Mouse (Mus musculus): ENCODE measurements at regions not wholly inside any gene's neighbourhood (a gene's known extent, or its start where the extent isn't known, plus 50 kb on each side); places are given as distances from the start of the nearest gene placed in this dataset.

DNA sequence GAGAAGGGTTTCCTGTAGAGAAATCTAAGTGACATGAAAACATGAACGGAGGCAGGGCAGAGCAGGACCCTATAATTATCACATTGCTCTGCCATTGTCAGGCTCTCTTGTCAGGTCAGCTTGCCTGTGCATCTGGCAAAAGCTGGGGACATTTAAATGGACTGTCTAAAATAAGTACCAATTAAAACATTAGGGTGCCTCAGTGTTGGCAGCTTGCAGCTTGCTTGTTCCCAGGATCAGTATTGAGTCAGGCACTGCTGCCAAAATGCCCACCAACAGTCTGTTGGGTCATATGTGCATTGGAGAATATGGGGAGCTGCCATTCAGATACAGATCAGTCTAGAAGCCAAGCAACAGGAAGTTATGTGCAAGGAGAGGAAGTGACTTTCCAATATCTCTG lies 349.5 kb upstream of the B3gat1 start:
- no peak for DNase-seq

DNA sequence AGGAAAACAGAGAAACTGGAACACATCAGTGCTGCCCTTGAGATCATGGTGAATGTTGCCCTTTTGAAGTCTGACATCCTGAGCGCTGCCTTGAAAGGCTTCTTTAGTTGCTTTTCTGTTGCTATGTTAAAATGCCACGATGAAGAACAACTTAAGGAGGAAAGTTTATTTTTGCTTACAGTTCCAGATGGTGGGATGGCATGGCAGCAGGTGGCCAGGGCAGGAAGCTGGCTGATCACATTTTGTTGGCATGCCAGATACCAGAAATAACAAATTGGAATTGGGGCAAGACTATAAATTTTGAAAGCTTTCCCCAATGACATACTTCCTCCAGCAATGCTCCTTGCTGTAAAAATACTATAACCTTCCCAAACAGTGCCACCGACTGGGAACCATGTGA lies 334.9 kb upstream of the B3gat1 start:
- no peak for DNase-seq

DNA sequence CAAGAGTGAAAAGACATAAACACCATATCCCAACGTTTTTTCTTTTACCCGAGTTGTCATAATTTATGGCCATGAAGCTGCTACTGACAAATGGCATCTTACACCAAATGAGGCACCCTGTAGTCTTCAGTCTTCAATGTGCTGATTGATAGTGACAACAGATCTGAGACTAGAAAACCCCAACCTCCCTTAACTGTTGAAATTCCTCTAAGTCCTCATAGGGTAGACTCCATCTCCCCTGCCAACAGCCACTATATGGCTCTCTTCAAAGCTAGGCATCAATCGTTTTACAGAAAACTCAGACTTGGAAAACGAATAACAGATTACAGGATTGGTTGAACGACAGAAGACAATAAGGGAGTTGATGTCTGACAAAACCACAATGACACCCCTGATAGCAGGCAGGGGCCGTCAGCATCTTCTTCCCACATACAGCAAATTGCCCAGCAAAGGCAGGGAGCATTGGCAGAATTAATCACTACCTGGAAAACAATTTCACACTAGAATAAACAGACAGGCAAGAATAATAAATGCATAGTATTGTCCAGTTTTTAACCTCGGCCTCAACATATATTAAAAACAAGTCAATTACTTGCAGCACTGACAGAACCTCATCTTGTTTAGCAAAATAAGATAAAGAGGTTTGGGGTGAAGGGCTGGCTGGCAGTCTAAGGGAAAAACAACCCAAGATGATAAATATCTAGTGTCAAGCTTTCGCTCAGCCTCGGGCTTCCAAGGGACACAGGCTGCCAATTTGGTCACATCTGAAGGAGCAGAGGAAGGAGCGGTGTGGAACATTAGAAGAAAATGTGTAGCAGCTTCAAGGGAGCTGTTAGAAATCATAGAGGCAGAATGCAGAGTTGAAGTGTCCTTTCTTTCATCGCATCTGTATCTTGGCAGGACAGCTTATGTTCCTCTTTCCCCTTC lies 310.4 kb upstream of the B3gat1 start:
- no peak for DNase-seq

DNA sequence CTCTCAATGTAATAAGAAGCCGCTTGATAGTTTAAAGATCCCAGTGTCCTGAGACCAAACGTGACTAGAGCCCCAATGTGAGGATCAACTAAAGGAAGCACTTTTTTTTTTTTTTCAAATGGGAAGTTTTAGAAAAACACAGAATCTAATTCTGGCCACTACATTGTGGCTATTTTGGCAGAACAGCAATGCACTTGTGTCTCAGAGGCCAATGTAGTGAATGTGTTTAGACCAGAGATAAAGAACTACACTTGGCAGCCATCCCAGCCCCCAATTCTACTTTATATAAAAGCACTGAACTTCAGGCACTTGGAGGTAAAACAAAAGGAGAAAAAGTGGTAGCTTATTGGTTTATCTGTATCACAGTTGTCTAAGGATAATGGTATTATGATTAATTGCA lies 298.0 kb upstream of the B3gat1 start:
- DNase-seq, result no peak

DNA sequence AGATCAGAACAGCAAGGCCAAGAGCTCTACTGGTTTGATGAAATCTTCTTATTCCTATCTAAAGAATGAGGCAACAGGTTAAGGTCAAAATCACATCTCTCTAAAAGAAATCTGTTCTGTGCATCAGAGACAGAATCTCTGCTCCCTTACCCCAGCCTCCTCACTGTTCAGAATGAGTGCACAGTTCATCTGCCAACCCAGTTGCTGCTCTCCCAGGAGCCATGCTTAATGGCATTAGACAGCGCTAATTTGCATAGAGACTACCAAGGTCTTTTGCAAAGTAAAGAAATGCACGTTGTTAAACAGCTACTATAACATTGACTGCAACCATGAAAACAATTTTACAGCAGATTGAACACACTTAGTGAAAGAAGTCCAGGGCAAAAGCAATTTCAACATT lies 296.3 kb upstream of the B3gat1 start:
- no peak for DNase-seq

GRCm38 (mm10) chr9:26453924-26454323 lies 279.6 kb upstream of the B3gat1 start:
- DNase-seq, result no peak

DNA sequence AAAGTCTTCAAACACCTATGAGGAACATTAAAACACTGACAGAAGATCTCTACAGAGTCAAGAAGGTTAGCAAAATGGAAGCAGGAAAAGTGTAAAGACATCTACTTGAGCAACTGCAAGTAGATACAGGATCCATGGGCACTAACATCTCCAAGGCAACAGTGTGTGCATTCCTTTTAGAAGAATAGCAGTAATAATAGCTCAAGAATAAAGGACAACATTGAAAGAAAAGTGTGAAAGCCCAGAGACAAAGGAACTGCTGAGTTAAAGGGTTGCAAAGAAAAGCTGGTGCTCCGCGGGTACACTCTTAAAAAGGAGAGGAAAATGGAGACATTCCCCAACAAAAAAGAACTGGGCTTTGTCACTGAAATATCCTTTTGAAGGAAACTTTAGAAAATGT lies 272.4 kb upstream of the B3gat1 start:
- no peak for DNase-seq

- no peak for DNase-seq
Measured at GRCm38 (mm10) chr9:26470694-26471392, 262.7 kb upstream of the B3gat1 start.

GRCm38 (mm10) chr9:26476341-26476740 lies 257.2 kb upstream of the B3gat1 start:
- no peak for DNase-seq

- DNase-seq, result no peak
Measured at GRCm38 (mm10) chr9:26480881-26481280, 252.6 kb upstream of the B3gat1 start.

DNA sequence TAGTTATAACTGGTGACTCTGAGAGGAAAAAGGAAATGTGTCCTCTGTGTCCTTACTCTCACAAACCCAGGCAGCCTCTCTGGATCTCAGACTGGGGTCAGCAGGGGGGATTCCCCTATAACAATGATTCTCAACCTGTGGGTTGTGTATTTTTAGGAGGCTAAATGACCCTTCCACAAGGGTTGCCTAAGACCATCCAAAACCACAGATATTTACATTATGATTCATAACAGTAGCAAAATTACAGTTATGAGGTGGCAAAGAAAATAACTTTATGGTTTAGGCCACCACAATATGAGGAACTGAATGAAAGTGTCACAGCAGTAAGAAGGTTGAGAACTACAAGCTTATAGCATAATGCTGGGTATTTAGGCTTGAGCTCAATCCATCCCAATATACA lies 251.6 kb upstream of the B3gat1 start:
- DNase-seq, result no peak

DNA sequence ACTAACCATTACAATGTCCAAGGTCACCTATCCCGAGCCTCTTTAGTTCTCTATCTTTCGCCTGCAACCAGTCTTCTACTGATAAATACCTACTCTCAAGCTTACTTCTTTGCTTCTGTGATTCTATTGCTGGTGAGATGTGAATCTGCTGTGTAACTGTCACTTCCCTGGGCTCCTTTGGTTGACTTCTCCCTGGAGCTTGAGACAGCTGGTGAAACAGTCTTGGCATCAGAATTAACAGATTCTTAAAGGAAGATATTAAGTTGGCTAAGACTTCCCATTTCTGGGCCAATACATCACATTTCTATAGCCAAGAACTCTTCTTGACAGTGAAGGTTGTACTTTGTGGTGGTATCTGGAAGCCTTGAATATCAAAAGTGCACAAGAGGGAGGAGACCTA lies 239.8 kb upstream of the B3gat1 start:
- no peak for DNase-seq

GRCm38 (mm10) chr9:26502027-26502426 lies 231.5 kb upstream of the B3gat1 start:
- DNase-seq, result no peak

- DNase-seq, result no peak
Measured at GRCm38 (mm10) chr9:26505941-26506340, 227.6 kb upstream of the B3gat1 start.

DNA sequence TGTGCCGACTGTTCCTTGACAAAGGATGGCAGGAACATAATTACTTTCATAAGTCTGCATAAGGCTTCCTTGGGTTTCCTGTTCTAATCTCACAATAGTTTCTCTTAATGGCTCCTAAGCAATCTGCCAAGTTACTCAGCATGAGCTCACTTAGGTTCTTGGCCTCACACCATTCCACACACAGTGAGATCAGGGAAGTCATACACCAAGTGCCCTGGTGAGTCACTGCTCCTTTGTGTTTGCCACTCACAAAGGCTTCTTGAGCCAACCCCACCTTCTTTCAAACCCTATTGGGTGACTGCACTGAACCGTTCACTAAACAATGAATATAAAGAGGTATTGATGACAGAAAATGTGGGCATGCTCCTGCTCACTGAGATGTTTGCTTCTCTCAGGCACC lies 214.9 kb upstream of the B3gat1 start:
- DNase-seq, result no peak

DNA sequence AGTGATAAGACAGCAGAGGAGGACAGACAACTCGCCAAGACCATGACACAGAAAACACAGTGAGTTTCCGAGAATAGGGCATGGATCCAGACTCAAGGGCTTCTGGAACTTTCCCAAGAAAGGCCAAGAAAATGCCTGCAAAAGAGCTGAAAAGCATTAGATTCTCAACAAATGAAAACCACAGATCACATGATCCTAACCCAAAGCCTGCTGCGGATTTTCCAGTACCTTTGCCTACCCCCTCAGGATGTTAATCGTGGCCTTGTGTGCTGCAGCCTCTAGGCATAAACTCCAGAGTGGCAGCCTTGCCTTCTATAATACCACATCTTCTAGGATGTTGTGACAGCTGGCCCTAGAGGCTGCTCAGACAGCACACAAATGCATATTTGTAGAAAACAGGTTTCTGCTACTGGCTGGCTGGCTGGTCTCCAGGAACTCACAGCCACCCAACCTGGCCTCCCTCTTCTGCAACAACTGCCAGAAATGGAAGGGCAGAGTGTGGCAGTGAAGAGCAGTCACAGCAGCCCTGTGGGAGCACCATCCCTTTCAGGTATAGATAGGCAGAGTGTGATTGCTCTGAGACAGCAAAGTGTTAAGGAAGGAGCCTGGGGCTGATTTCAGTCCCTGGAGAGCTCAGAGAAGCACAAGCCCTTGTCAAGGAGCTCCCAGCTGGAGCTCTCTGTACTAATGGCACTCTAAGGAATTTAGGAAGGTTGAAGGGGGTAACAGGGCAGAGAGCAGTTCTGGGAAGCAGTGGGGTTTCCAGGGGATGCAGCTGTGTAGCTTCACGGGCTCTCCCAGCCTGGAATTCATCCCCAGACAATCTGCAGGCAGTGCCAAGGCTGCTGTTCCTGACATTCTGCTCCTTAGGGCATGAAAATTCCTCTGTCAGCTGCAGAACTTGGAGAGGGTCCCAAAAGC lies 213.7 kb upstream of the B3gat1 start:
- DNase-seq, result peak; percentile 9

GRCm38 (mm10) chr9:26524089-26524488 lies 209.4 kb upstream of the B3gat1 start:
- no peak for DNase-seq

DNA sequence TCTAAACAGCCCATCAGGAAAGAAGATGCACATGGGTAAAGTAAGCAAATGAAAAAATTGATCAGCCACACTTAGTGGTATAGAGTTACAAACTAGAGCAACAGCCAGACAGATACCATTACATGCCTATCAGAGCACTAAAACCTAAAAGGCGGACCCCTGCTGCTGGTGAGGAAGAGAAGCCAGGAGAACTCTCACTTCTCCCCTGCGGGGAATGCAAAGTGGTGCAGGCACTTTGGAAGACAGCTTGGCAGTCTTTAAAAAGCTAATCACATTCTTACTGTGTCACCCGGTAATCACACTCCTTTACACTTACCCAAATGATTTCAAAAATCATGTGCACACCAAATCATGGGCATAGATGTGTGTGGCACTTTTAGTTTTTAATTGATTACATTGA lies 204.8 kb upstream of the B3gat1 start:
- no peak for DNase-seq

GRCm38 (mm10) chr9:26539042-26539441 lies 194.5 kb upstream of the B3gat1 start:
- no peak for DNase-seq

DNA sequence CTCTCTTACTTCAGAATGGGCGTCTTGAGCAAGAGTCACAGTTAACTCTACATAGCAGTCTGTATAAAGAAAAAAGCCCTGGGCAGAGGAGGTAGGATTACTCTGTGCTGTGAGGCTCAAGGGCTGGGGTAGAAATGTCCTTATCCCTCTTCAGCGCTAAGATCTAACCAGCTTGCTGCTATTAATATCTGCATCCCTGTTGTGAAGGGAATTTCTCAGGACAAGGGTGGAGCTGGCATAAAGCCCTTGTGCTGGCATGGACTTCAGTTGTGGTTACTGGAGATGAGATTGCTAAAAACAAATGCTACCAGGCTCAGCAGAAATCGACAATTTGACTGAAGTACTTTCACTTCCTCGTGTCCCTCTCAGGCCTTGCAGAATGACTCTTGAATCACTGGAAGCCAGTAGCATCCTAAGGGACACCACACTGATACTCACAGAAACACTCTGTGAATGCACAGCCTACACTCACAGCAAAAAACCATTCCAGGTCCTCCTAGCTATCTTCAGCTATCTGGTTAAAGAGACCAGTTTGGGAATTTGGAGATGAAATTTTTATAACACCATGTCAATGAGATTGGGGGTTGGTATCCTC lies 185.1 kb upstream of the B3gat1 start:
- DNase-seq, result no peak

GRCm38 (mm10) chr9:26549118-26549517 lies 184.4 kb upstream of the B3gat1 start:
- DNase-seq, result no peak

- no peak for DNase-seq
Measured at GRCm38 (mm10) chr9:26549551-26549950, 184.0 kb upstream of the B3gat1 start.

- DNase-seq, result no peak
Measured at GRCm38 (mm10) chr9:26575990-26576389, 157.5 kb upstream of the B3gat1 start.
